Mouse (Mus musculus): ENCODE results near the gene Acvrl1. TPM values are rescaled to one million over a fixed set of nuclear protein-coding genes. Genes with fewer than 3 reads are reported as not detected.

Gene Acvrl1
- polyA plus RNA-seq, 1 experiment from 2014 or later: 27.6 TPM

DNA sequence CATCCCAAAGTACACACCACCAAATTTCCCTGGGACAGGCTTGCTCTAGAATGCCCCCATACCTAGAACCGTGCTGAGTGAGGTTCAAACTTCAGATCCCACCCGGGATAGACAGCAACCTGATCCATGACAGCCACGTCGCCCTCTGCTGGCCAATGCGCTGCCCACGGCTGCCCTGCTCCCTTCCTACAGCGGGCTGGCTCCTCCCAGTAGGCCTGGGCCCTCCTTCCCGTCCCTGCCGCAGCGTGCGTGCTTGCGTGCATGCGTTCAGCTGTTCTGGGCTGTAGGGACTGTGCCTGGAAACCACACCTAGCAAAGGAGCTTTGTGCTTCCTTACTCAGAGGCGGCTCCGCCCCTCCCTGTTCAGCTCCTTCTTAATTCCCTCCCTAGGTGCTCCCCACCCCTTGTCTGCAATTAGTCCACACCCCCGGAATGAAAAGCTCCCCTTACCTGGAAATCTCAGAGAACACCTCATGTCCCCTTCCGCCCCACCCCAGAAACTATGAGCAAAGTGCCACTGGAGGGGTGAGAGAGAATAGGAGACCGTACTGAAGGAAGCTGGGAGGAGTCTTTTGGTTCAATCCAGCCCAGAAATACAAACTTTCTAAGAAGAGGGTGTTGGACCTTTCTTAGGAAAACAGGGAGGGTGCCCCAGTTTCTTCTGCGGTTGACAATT is 17.2 kb downstream of the Acvrl1 start:
- H3K27me3 ChIP-seq (replicated peaks): no peaks in the 10 kb centered on the region
- H3K4me3 ChIP-seq (replicated peaks): peak overlapping the region; percentile 7; the same call in 1 of the 2 replicates
- 0 out of 2 replicates have a peak overlapping the region, but pooled peaks have one; percentile 24 for H3K9ac ChIP-seq
- H3K4me1 ChIP-seq (replicated peaks): peaks cover 64% of the 10 kb centered on the region
- H3K27ac ChIP-seq: peak overlapping the region; percentile 81
- no peaks in the 10 kb centered on the region for H3K36me3 ChIP-seq
- peak; percentile 96 for ATAC-seq
- peak overlapping the region; percentile 45 for H3K4me2 ChIP-seq (replicated peaks)
- H3K9me3 ChIP-seq: no peaks in the 10 kb centered on the region
- WGBS: 6% methylated on average over 19 of the region's 19 CpGs

- 56% methylated on average over 15 of the region's 15 CpGs for WGBS
- H3K4me3 ChIP-seq (replicated peaks): no peak overlapping the region
- peak overlapping the region; percentile 81 for H3K27ac ChIP-seq
- H3K4me2 ChIP-seq (replicated peaks): peak overlapping the region; percentile 45
- ATAC-seq: no peak; the same call in 1 of the 2 replicates
- H3K9ac ChIP-seq: no peak overlapping the region
- H3K27me3 ChIP-seq (replicated peaks): no peaks in the 10 kb centered on the region
- no peaks in the 10 kb centered on the region for H3K9me3 ChIP-seq
- peaks cover 60% of the 10 kb centered on the region for H3K4me1 ChIP-seq (replicated peaks)
- no peaks in the 10 kb centered on the region for H3K36me3 ChIP-seq
These were observed 18.0 kb downstream of the Acvrl1 start for GRCm38 (mm10) chr15:101146100-101146965.

DNA sequence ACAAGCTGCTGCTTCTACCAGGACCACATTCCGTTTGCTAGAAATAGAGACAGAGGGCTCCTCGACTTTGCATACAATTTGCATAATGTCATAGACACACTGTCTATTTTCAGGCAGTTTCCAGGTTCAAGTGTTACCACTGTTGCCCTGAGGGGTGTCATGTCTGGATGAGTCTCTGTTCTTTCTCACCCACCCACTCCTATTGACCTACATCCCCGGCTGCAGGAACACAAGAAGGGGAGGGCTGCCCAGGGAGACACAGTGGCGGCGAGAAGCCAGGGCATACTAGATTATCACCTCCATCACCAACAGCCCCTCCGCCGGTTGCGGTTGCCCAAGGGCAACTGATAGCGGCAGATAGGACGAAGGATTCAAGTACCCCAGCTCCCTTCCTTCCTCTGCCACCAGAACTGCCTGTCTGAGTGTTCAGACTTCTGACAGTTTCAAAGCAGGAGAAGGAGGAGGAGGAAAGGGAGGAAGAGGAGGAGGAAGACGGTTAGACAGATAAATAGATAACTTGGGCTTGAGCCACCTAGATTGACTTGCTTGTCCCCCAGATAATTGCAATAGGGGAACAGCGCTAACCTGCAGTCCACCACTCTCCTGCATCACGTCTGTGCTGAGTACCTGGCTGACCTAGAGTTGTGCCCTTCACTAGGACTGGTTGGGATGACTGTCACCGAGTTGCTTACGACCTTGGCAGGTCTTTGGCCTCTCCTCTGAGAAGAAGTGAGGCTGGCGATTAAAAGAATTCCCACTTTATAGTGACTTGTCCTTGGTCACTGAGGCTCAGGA is 19.0 kb downstream of the Acvrl1 start:
- ATAC-seq: no peak
- Histone ChIP-seq H3K4me2 (replicated peaks) (0 out of 2 replicates have a peak overlapping the region, but pooled peaks have one; percentile 5), H3K27ac (peak overlapping the region; percentile 29; the same call in 1 of the 2 replicates), H3K36me3 (no peaks in the 10 kb centered on the region), H3K4me3 (replicated peaks) (no peak overlapping the region), H3K9me3 (no peaks in the 10 kb centered on the region), H3K9ac (no peak overlapping the region), H3K27me3 (replicated peaks) (no peaks in the 10 kb centered on the region), H3K4me1 (replicated peaks) (peaks cover 55% of the 10 kb centered on the region)
- 62% methylated on average over 16 of the region's 16 CpGs for WGBS

GRCm38 (mm10) chr15:101147910-101148273 is 19.6 kb downstream of the Acvrl1 start:
- ATAC-seq: no peak
- Histone ChIP-seq H3K36me3 (no peaks in the 10 kb centered on the region), H3K27me3 (replicated peaks) (no peaks in the 10 kb centered on the region), H3K9ac (no peak overlapping the region), H3K9me3 (no peaks in the 10 kb centered on the region), H3K4me1 (replicated peaks) (peaks cover 51% of the 10 kb centered on the region), H3K4me2 (replicated peaks) (0 out of 2 replicates have a peak overlapping the region, but pooled peaks have one; percentile 5), H3K27ac (0 out of 2 replicates have a peak overlapping the region, but pooled peaks have one; percentile 29), H3K4me3 (replicated peaks) (no peak overlapping the region)
- 17% methylated on average over 6 of the region's 6 CpGs for WGBS

- Histone ChIP-seq H3K36me3 (no peaks in the 10 kb centered on the region), H3K9ac (no peak overlapping the region), H3K4me2 (replicated peaks) (no peak overlapping the region), H3K9me3 (no peaks in the 10 kb centered on the region), H3K4me3 (replicated peaks) (no peak overlapping the region), H3K27me3 (replicated peaks) (no peaks in the 10 kb centered on the region), H3K27ac (0 out of 2 replicates have a peak overlapping the region, but pooled peaks have one; percentile 29), H3K4me1 (replicated peaks) (peaks cover 44% of the 10 kb centered on the region)
- WGBS: 65% methylated on average over 6 of the region's 6 CpGs
- ATAC-seq: no peak
These were observed 20.3 kb downstream of the Acvrl1 start for GRCm38 (mm10) chr15:101148604-101149003.

DNA sequence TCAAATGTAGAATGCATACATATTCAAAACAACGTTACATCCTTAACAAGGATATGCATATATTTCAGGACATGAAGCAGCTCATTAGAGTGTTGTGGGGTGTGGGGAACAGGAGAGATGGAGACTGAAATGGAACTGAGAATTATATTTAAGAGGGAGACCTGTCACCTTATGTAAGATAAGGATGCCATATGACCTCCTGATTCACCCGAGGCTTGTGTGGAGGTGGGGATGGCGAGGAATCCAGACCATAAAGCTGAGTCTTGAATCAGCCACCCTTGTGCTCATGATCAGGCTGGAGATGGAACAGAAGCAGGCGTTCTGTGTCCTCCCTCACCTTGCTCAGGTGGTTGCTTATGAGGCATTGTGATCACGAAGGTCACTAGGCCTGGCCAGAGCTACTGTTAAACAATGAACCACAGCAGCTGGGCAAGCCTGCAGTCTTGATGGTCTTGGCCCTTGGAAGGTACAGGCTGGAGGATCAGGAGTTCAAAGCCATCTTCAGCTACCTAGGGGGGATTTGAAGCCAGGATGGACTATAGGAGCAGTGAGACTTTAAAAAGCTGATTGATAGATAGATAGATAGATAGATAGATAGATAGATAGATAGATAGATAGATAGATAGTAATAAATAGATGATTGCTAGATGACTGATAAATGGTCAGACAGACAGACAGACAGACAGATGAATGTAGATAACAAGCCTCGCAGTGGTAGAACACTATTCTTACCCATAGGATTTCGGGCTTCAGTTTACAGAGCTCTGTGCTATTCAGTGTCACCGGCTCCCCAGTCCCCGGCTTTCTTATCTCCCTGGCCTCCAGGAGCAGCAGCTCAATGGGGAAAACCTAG is 23.3 kb downstream of the Acvrl1 start:
- WGBS: 71% methylated on average over 9 of the region's 9 CpGs
- no peak for ATAC-seq

GRCm38 (mm10) chr15:101154700-101155616 is 26.6 kb downstream of the Acvrl1 start:
- H3K27ac ChIP-seq: no peak overlapping the region
- no peak overlapping the region for H3K4me3 ChIP-seq (replicated peaks)
- no peaks in the 10 kb centered on the region for H3K9me3 ChIP-seq
- no peak overlapping the region for H3K4me2 ChIP-seq (replicated peaks)
- H3K9ac ChIP-seq: no peak overlapping the region
- no peak for ATAC-seq
- 78% methylated on average over 7 of the region's 7 CpGs for WGBS
- no peaks in the 10 kb centered on the region for H3K36me3 ChIP-seq
- H3K4me1 ChIP-seq (replicated peaks): no peaks in the 10 kb centered on the region
- no peaks in the 10 kb centered on the region for H3K27me3 ChIP-seq (replicated peaks)

More for the DNA sequence above, 23.3 kb downstream of the Acvrl1 start:
- Histone ChIP-seq H3K4me1 (replicated peaks) (peaks cover 17% of the 10 kb centered on the region), H3K9ac (no peak overlapping the region), H3K36me3 (no peaks in the 10 kb centered on the region), H3K27me3 (replicated peaks) (no peaks in the 10 kb centered on the region), H3K4me2 (replicated peaks) (no peak overlapping the region), H3K9me3 (no peaks in the 10 kb centered on the region), H3K4me3 (replicated peaks) (no peak overlapping the region), H3K27ac (no peak overlapping the region)

GRCm38 (mm10) chr15:101160128-101160527 is 31.8 kb downstream of the Acvrl1 start:
- no peak for ATAC-seq
- Histone ChIP-seq H3K9ac (no peak overlapping the region), H3K9me3 (no peaks in the 10 kb centered on the region), H3K4me1 (replicated peaks) (peaks cover 40% of the 10 kb centered on the region), H3K4me3 (replicated peaks) (no peak overlapping the region), H3K27ac (no peak overlapping the region), H3K36me3 (no peaks in the 10 kb centered on the region), H3K27me3 (replicated peaks) (no peaks in the 10 kb centered on the region), H3K4me2 (replicated peaks) (no peak overlapping the region)
- 29% methylated on average over 1 of the region's 1 CpGs for WGBS

- H3K27ac ChIP-seq: no peak overlapping the region
These were observed 32.3 kb downstream of the Acvrl1 start for GRCm38 (mm10) chr15:101160591-101160990.

DNA sequence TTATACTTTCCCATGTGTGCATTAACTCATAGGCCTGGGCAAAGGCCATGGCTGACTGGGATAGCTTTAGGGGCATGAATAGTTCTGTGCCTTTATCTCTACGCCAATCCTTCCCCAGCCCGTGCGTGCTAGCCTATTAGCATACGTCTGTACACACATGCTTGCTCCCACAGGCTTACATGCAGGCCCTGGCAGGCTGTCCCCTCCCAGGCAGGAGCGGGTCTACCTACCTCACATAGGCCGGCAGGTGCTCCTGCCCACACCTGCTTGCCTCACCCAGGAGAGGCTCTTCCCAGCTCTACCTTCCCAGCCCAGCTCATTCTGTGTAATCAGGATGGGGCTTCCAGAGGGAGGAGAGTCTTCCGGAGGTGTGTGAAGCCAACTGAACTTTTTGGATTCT is 33.2 kb downstream of the Acvrl1 start:
- WGBS: 68% methylated on average over 7 of the region's 7 CpGs
- H3K4me2 ChIP-seq (replicated peaks): no peak overlapping the region
- H3K4me1 ChIP-seq (replicated peaks): peaks cover 46% of the 10 kb centered on the region
- no peaks in the 10 kb centered on the region for H3K36me3 ChIP-seq
- H3K9ac ChIP-seq: no peak overlapping the region
- peak overlapping the region; percentile 23; the same call in 1 of the 2 replicates for H3K27ac ChIP-seq
- no peak overlapping the region for H3K4me3 ChIP-seq (replicated peaks)
- no peaks in the 10 kb centered on the region for H3K9me3 ChIP-seq
- peak; percentile 65 for ATAC-seq
- H3K27me3 ChIP-seq (replicated peaks): no peaks in the 10 kb centered on the region

More at GRCm38 (mm10) chr15:101160591-101160990, 32.3 kb downstream of the Acvrl1 start:
- H3K4me2 ChIP-seq (replicated peaks): no peak overlapping the region
- 43% methylated on average over 7 of the region's 7 CpGs for WGBS
- H3K9me3 ChIP-seq: no peaks in the 10 kb centered on the region
- peaks cover 41% of the 10 kb centered on the region for H3K4me1 ChIP-seq (replicated peaks)
- no peak overlapping the region for H3K9ac ChIP-seq
- no peak overlapping the region for H3K4me3 ChIP-seq (replicated peaks)
- H3K36me3 ChIP-seq: no peaks in the 10 kb centered on the region
- ATAC-seq: no peak
- no peaks in the 10 kb centered on the region for H3K27me3 ChIP-seq (replicated peaks)
